Mouse (Mus musculus) neural tube, embryonic 12.5 days (tissue): ENCODE measurements around the gene Hephl1. TPM values are rescaled to one million over a fixed set of nuclear protein-coding genes. Genes with fewer than 3 reads are reported as not detected.

Experiments used
- ATAC-seq: fragments of 200-750 bp; cut with Nextera tagmentation; 2 replicates; pipeline ENCODE4 v1.8.0; 2017; ENCODE audit warnings: low read depth, mild to moderate bottlenecking, moderate TSS enrichment, moderate library complexity; ENCODE audit not compliant: low FRiP score
- H3K27ac ChIP-seq: fragments of 300-500 bp; sonication (generic); 2 replicates; pipeline ENCODE4 v1.5.1; 2016
- H3K27me3 ChIP-seq: fragments of 300-500 bp; sonication (generic); replicated peaks from 2 replicates; pipeline ENCODE4 v1.6.1; 2016; ENCODE audit warnings: mild to moderate bottlenecking
- H3K36me3 ChIP-seq: fragments of 300-500 bp; sonication (generic); 2 replicates; pipeline ENCODE4 v1.6.1; 2016; ENCODE audit warnings: mild to moderate bottlenecking
- H3K4me1 ChIP-seq: fragments of 300-500 bp; sonication (generic); 2 replicates; pipeline ENCODE4 v1.6.1; 2016
- H3K4me2 ChIP-seq: fragments of 300-500 bp; sonication (generic); replicated peaks from 2 replicates; pipeline ENCODE4 v1.6.1; 2016; ENCODE audit warnings: mild to moderate bottlenecking
- H3K4me3 ChIP-seq: fragments of 300-500 bp; sonication (generic); 2 replicates; pipeline ENCODE4 v1.5.1; 2016
- H3K9ac ChIP-seq: fragments of 300-500 bp; sonication (generic); 2 replicates; pipeline ENCODE4 v1.6.1; 2016; ENCODE audit warnings: mild to moderate bottlenecking
- H3K9me3 ChIP-seq: fragments of 300-500 bp; sonication (generic); 2 replicates; pipeline ENCODE4 v1.6.1; 2016; ENCODE audit warnings: mild to moderate bottlenecking
- WGBS: fragments of 180-500 bp; shearing (Covaris S2); methylation state at CpG from one replicate; pipeline ENCODE4 v1.1.7; 2016; 5-methylcytosine and 5-hydroxymethylcytosine counted together
- polyA plus RNA-seq: library from polyadenylated mRNA; unstranded; fragments of >200 nt; fragmentation: Nextera tagmentation; extraction: Ambion mirVana; gene quantifications from 2 replicates; pipeline ENCODE4 v1.2.1, GENCODE M21; 2016

Gene Hephl1
- polyA plus RNA-seq, 1 experiment from 2014 or later, result not detected

DNA sequence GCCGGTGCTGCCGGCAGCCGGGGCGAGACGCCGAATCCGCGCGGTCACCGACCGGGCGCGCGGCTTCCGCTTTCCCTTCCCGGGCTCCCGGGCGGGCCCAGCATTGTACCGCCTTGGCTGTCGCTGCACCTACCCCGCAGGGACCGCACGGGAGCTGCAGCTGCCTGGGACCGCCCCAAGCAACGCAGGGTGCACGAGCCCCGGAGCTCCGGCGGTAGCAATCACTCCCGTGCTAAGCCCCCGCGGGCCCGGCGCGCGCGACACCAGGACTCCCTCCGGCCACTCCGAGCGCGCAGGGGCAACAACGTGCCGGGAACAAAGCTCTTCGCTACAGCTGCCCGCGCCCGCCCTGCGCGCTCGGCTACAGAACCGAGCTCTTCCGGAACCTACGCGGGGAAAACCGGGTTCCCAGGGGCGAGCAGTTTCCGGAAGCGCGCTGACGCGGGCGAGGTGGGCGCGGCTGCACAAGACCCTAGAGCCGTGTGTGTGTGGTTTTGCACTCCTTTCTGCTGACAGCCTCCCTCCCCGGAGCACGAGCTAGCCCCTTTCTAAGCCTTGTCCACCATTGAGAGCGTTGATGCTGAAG, 66.7 kb downstream of the Hephl1 start, which contains the start of gene Panx1:
Gene Panx1 (minus strand): TSS at position 395 of the 586 bp plus-strand sequence.
- H3K4me2 ChIP-seq, result peak within 1 kb of the TSS; percentile 65
- H3K4me3 ChIP-seq, result peak within 1 kb of the TSS; percentile 83
- H3K36me3 ChIP-seq, result 0 out of 2 replicates have a peak, but pooled peaks cover 2% of the 10 kb centered on the region
- peak within 1 kb of the TSS; percentile 89 for H3K27ac ChIP-seq
- peak; percentile 91 for ATAC-seq
- no peaks in the 10 kb centered on the region for H3K27me3 ChIP-seq
- peak within 1 kb of the TSS; percentile 93 for H3K9ac ChIP-seq
- under 1% methylated on average over 68 of the region's 68 CpGs for WGBS
- no peaks in the 10 kb centered on the region for H3K9me3 ChIP-seq
- peaks cover 22% of the 10 kb centered on the region for H3K4me1 ChIP-seq

GRCm38 (mm10) chr9:15044391-15045083, 67.4 kb downstream of the Hephl1 start:
- Histone ChIP-seq H3K27ac (peak overlapping the region; percentile 89), H3K9me3 (no peaks in the 10 kb centered on the region), H3K36me3 (0 out of 2 replicates have a peak, but pooled peaks cover 2% of the 10 kb centered on the region), H3K4me1 (peaks cover 22% of the 10 kb centered on the region), H3K9ac (peak overlapping the region; percentile 93), H3K27me3 (no peaks in the 10 kb centered on the region), H3K4me3 (peak overlapping the region; percentile 83), H3K4me2 (peak overlapping the region; percentile 65)
- under 1% methylated on average over 28 of the region's 28 CpGs for WGBS
- peak; percentile 67 for ATAC-seq

GRCm38 (mm10) chr9:15041556-15041955, 70.4 kb downstream of the Hephl1 start:
- no peak overlapping the region for H3K4me2 ChIP-seq
- H3K9me3 ChIP-seq, result no peaks in the 10 kb centered on the region
- WGBS, result 93% methylated on average over 11 of the region's 11 CpGs
- no peak overlapping the region for H3K4me3 ChIP-seq
- no peak overlapping the region for H3K9ac ChIP-seq
- peaks cover 36% of the 10 kb centered on the region for H3K4me1 ChIP-seq
- no peak for ATAC-seq
- no peak overlapping the region for H3K27ac ChIP-seq
- no peaks in the 10 kb centered on the region for H3K27me3 ChIP-seq
- 0 out of 2 replicates have a peak, but pooled peaks cover 2% of the 10 kb centered on the region for H3K36me3 ChIP-seq

DNA sequence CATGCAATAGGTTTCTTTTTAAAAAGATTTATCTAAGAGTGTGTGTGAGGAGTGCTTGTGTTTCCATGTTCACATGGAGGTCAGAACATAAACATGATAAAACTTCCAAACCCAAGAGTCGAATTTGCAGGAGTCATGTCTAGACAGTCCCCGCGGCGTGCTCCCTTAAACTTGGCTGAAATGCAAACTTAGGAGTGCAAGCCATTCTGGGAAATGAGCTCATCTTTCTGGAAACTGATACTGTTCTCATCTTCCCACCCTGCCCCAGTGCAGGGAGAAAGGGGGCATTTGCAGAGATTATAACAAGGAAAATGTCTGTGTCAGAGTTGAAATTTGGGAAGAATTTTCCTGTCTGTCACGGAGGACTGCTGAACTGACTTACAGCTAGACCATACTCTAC, 72.1 kb downstream of the Hephl1 start:
- no peak for ATAC-seq
- WGBS, result 95% methylated on average over 5 of the region's 5 CpGs
- H3K4me1 ChIP-seq, result peaks cover 30% of the 10 kb centered on the region

DNA sequence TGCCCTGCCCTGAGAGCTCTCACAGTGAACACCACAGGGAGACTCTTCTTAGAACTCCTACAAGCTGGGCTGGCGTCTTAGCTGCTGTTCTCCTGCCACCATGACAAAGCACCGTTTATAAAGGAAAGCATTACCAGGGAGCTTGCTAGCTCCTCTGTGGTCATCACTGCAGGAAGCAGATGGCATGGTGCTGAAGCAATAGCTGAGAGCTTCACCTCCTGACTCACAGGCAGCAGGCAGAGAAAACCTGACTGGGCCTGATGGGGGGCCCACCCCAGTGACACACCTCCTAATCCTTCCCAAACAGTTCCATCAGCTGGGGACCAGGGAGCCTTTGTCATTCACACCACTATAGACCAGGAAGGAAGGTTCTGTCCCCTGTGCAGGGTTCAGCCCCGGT, 74.2 kb downstream of the Hephl1 start:
- Histone ChIP-seq H3K27me3 (no peaks in the 10 kb centered on the region), H3K4me1 (peaks cover 14% of the 10 kb centered on the region), H3K9me3 (no peaks in the 10 kb centered on the region), H3K27ac (no peak overlapping the region), H3K4me3 (no peak overlapping the region), H3K9ac (no peak overlapping the region), H3K4me2 (no peak overlapping the region), H3K36me3 (0 out of 2 replicates have a peak, but pooled peaks cover 4% of the 10 kb centered on the region)
- WGBS, result 59% methylated on average over 3 of the region's 3 CpGs
- ATAC-seq, result no peak

More for the DNA sequence above, 72.1 kb downstream of the Hephl1 start:
- Histone ChIP-seq H3K36me3 (0 out of 2 replicates have a peak, but pooled peaks cover 2% of the 10 kb centered on the region), H3K27me3 (no peaks in the 10 kb centered on the region), H3K9ac (no peak overlapping the region), H3K4me2 (no peak overlapping the region), H3K4me3 (no peak overlapping the region), H3K9me3 (no peaks in the 10 kb centered on the region), H3K27ac (no peak overlapping the region)

DNA sequence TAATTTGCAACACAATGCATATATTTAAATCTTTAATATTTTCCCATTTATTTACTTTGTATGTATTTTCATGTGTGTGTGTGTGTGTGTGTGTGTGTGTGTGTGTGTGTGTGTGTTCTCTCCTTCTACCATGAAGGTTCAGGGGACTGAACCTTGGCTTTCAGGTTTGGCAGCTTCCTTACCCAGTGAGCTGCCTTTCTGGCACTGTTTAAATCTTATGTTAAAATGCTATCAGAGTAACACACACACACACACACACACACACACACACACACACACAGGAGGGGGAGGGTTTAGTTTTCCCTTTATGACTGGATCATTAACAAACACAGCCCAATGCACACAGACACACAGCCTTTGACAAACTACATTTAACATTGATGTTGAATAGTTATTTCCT, 74.7 kb downstream of the Hephl1 start:
- Histone ChIP-seq H3K4me1 (peaks cover 14% of the 10 kb centered on the region), H3K27me3 (no peaks in the 10 kb centered on the region), H3K4me3 (no peak overlapping the region), H3K36me3 (0 out of 2 replicates have a peak, but pooled peaks cover 6% of the 10 kb centered on the region), H3K9ac (no peak overlapping the region), H3K4me2 (no peak overlapping the region), H3K9me3 (no peaks in the 10 kb centered on the region), H3K27ac (no peak overlapping the region)
- ATAC-seq, result no peak

GRCm38 (mm10) chr9:15036807-15037206, 75.1 kb downstream of the Hephl1 start:
- Histone ChIP-seq H3K4me1 (peaks cover 14% of the 10 kb centered on the region), H3K27me3 (no peaks in the 10 kb centered on the region), H3K4me2 (no peak overlapping the region), H3K36me3 (peaks cover 8% of the 10 kb centered on the region; the same call in 1 of the 2 replicates), H3K27ac (no peak overlapping the region), H3K4me3 (no peak overlapping the region), H3K9me3 (no peaks in the 10 kb centered on the region), H3K9ac (no peak overlapping the region)
- 44% methylated on average over 4 of the region's 4 CpGs for WGBS
- peak; percentile 48; the same call in 1 of the 2 replicates for ATAC-seq

- no peak overlapping the region for H3K9ac ChIP-seq
- no peak overlapping the region for H3K4me3 ChIP-seq
- no peak overlapping the region for H3K4me2 ChIP-seq
- peaks cover 12% of the 10 kb centered on the region; the same call in 1 of the 2 replicates for H3K36me3 ChIP-seq
- no peak for ATAC-seq
- H3K9me3 ChIP-seq, result no peaks in the 10 kb centered on the region
- 96% methylated on average over 2 of the region's 2 CpGs for WGBS
- no peaks in the 10 kb centered on the region for H3K27me3 ChIP-seq
- H3K4me1 ChIP-seq, result peaks cover 14% of the 10 kb centered on the region
- H3K27ac ChIP-seq, result no peak overlapping the region
Measured at GRCm38 (mm10) chr9:15036405-15036804, 75.5 kb downstream of the Hephl1 start.

DNA sequence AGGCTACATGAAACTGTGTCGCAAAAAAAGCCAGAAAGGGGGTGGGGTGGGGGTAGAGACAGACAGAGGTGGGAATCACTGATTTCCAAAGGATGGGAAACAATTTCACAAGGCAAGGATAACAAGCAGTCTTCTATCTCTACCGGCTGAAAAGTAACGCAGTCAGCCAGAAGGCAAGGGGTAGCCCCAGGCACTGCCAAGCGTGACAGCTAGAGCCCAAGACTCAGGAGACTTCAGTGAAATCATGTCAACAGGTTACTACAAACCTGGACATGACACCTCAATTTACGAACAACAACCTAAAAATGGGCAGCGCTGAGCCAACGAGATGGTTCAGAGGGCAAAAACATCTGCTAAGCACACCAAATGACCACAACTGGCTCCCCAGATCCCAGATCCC, 75.9 kb downstream of the Hephl1 start:
- no peak for ATAC-seq
- WGBS, result 91% methylated on average over 7 of the region's 7 CpGs
- no peak overlapping the region for H3K27ac ChIP-seq
- peaks cover 14% of the 10 kb centered on the region for H3K4me1 ChIP-seq
- H3K4me3 ChIP-seq, result no peak overlapping the region
- H3K36me3 ChIP-seq, result peaks cover 11% of the 10 kb centered on the region; the same call in 1 of the 2 replicates
- no peaks in the 10 kb centered on the region for H3K9me3 ChIP-seq
- H3K4me2 ChIP-seq, result no peak overlapping the region
- no peak overlapping the region for H3K9ac ChIP-seq
- H3K27me3 ChIP-seq, result no peaks in the 10 kb centered on the region

DNA sequence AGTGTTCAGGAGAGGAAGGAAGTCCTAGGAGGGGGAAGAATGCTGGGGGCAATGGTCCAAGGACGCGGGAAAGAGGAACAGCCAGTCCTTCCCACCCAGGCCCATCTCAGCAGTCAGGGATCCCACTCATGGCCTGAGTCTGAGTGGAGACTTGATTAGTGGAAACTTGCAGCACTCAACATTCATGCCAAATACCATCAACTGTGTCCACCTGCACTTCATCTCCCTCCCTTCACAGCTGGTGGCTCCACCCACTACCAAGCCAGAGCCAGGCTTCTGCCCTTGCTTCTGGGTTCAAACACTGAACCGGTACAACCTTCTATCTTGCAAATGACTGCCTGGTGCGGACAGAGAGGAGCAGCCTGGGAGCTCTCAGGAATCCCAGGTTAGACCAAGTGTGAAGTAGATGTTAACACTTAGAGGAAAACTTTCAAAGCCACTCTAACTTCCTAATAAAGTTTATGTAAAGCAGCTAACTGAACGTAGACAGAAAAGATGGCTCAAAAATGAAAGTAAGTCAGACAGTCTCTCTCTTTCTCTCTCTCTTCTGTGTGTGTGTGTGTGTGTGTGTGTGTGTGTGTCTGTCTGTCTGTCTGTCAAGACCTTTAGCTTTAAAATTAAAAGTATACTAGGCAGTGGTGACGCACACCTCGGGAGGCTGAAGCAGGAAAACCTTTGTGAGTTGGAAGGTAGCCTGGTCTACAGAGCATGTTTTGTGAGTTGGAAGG, 77.2 kb downstream of the Hephl1 start:
- Histone ChIP-seq H3K27ac (no peak overlapping the region), H3K4me1 (peaks cover 14% of the 10 kb centered on the region), H3K27me3 (no peaks in the 10 kb centered on the region), H3K9ac (no peak overlapping the region), H3K9me3 (no peaks in the 10 kb centered on the region), H3K36me3 (peaks cover 11% of the 10 kb centered on the region; the same call in 1 of the 2 replicates), H3K4me3 (no peak overlapping the region), H3K4me2 (no peak overlapping the region)
- ATAC-seq, result no peak
- 84% methylated on average over 7 of the region's 7 CpGs for WGBS

DNA sequence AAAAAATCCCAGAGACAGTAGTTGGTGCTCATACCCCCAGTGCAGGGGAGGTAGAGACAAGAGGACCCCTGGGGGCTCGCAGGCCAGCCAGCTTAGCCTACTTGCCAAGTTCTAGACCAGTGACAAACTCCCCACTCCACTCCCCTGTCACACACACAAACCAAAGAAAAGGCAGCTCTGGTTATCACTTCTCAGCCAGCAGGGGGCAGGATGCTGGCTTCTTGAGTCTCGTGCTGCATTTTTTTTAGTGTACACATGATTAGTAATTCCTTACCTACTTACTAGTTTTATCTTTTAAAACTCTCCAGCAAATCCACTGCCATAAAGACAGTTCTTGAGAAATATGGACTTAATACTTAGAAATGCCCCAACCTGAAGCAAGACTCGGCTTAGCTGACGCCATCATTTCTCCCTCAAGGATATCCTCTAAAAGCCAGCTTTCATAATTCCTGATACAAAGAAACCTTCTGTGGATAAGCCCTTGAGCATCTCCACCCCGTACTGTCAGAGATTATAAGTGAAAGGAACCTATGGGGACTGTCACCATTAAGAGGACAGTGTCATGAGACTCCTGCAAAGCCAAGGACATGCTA, 78.2 kb downstream of the Hephl1 start:
- no peak for ATAC-seq
- Histone ChIP-seq H3K4me3 (no peak overlapping the region), H3K4me1 (peaks cover 14% of the 10 kb centered on the region), H3K4me2 (no peak overlapping the region), H3K36me3 (peaks cover 11% of the 10 kb centered on the region; the same call in 1 of the 2 replicates), H3K9me3 (no peaks in the 10 kb centered on the region), H3K27ac (no peak overlapping the region), H3K9ac (no peak overlapping the region), H3K27me3 (no peaks in the 10 kb centered on the region)
- WGBS, result 81% methylated on average over 5 of the region's 5 CpGs

DNA sequence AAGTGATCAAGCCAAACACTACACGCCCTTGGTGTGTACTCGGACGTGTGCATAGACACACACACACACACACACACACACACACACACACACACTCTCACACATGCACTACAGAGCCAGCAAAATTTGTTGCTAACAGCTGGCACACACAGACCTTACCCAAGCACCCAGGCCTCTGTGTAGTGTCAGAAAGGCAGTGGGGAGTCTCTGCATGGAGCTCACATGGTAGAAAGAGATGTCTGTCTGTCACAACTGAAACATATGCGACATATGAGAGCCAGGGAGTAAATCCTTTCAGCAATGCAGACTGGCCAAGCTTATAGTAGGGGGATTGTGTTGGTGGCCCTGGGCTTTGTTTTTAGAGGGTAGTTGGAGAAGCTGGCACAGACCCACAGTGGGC, 79.1 kb downstream of the Hephl1 start:
- WGBS, result 91% methylated on average over 4 of the region's 4 CpGs

More for the DNA sequence above, 79.1 kb downstream of the Hephl1 start:
- H3K36me3 ChIP-seq, result peaks cover 11% of the 10 kb centered on the region; the same call in 1 of the 2 replicates
- no peak overlapping the region for H3K9ac ChIP-seq
- no peaks in the 10 kb centered on the region for H3K27me3 ChIP-seq
- ATAC-seq, result no peak
- H3K27ac ChIP-seq, result no peak overlapping the region
- no peak overlapping the region for H3K4me3 ChIP-seq
- no peak overlapping the region for H3K4me2 ChIP-seq
- no peaks in the 10 kb centered on the region for H3K9me3 ChIP-seq
- H3K4me1 ChIP-seq, result peaks cover 11% of the 10 kb centered on the region
